Mouse (Mus musculus) spleen, adult 2 months (tissue): Measurements from ENCODE around the gene Sh2b3. TPM values are rescaled to one million over a fixed set of nuclear protein-coding genes. Genes with fewer than 3 reads are reported as not detected.

Source experiments
- DNase-seq, 2 experiments: peaks; one replicate each; pipeline versions ENCODE4 v3.0.0 to v3.0.0-alpha.2; 2012 to 2021; ENCODE audit warnings: low spot score in 2 of 2, low read depth in 1 of 2
- H3K27ac ChIP-seq: fragments of 200-500 bp; 2 replicates; pipeline ENCODE4 v1.5.1; 2012; ENCODE audit warnings: low read length, inconsistent platforms; ENCODE audit not compliant: insufficient read depth
- H3K27me3 ChIP-seq: fragments of 200-500 bp; 2 replicates; pipeline ENCODE4 v1.6.1; 2012; ENCODE audit warnings: mild to moderate bottlenecking, moderate library complexity, low read length, inconsistent platforms; ENCODE audit not compliant: control insufficient read depth, insufficient read depth
- H3K36me3 ChIP-seq: fragments of 200-500 bp; 2 replicates; pipeline ENCODE4 v1.6.1; 2012; ENCODE audit warnings: mild to moderate bottlenecking, low read length, inconsistent platforms; ENCODE audit not compliant: control insufficient read depth, insufficient read depth
- H3K4me1 ChIP-seq: fragments of 200-500 bp; 2 replicates; pipeline ENCODE4 v1.6.1; 2011; ENCODE audit warnings: inconsistent platforms; ENCODE audit not compliant: control insufficient read depth, insufficient read depth, insufficient read length
- H3K4me3 ChIP-seq: fragments of 200-500 bp; 2 replicates; pipeline ENCODE4 v1.5.1; 2011; ENCODE audit warnings: mild to moderate bottlenecking, inconsistent platforms; ENCODE audit not compliant: insufficient read depth, insufficient read length; ENCODE audit errors: extremely low read depth
- CTCF ChIP-seq: fragments of 200-500 bp; IDR thresholded peaks from 2 replicates; pipeline ENCODE4 v1.5.1; 2011; ENCODE audit warnings: mild to moderate bottlenecking, inconsistent platforms; ENCODE audit not compliant: insufficient read depth, insufficient read length, insufficient replicate concordance; ENCODE audit errors: extremely low read depth
- POLR2A ChIP-seq: fragments of 200-500 bp; IDR thresholded peaks from 2 replicates; pipeline ENCODE4 v1.6.1; 2011; ENCODE audit warnings: low read depth, low read length, inconsistent platforms
- WGBS: fragments of 180-500 bp; shearing (Covaris S2); methylation state at CpG from one replicate; pipeline ENCODE4 v1.1.7; 2018; 5-methylcytosine and 5-hydroxymethylcytosine counted together
- polyA plus RNA-seq: library from polyadenylated mRNA; depleted of rRNA; stranded (reverse); fragments of >200 nt; gene quantifications from 2 replicates; pipeline ENCODE4 v1.2.3, GENCODE M21; 2012; rRNA removed

Gene Sh2b3
- polyA plus RNA-seq, result 118 and 259 TPM in 2 replicates

- DNase-seq, result peak in 1 of 2 experiments; percentile 65
- peaks cover 16% of the 10 kb centered on the region; the same call in 1 of the 2 replicates for H3K4me1 ChIP-seq
- no peak for TF ChIP-seq CTCF
- TF ChIP-seq POLR2A, result no peak
- H3K27ac ChIP-seq, result peak within 1 kb of the TSS; percentile 99
- under 1% methylated on average over 35 of the region's 35 CpGs for WGBS
- H3K27me3 ChIP-seq, result no peaks in the 10 kb centered on the region
- H3K36me3 ChIP-seq, result no peaks in the 10 kb centered on the region
- peak within 1 kb of the TSS; percentile 74 for H3K4me3 ChIP-seq
Observed at GRCm38 (mm10) chr5:121837441-121838340, at the start of gene Sh2b3. Gene Sh2b3 (minus strand): TSS chr5:121837646.

GRCm38 (mm10) chr5:121883356-121883755 lies 45.9 kb upstream of the Sh2b3 start:
- Histone ChIP-seq H3K27me3 (no peaks in the 10 kb centered on the region), H3K4me3 (no peak overlapping the region), H3K27ac (no peak overlapping the region), H3K4me1 (no peaks in the 10 kb centered on the region), H3K36me3 (no peaks in the 10 kb centered on the region)
- no peak for TF ChIP-seq CTCF
- TF ChIP-seq POLR2A, result no peak
- no peak for DNase-seq
- WGBS, result 88% methylated on average over 8 of the region's 8 CpGs

- Histone ChIP-seq H3K4me1 (no peaks in the 10 kb centered on the region), H3K4me3 (no peak overlapping the region), H3K27me3 (no peaks in the 10 kb centered on the region), H3K36me3 (no peaks in the 10 kb centered on the region), H3K27ac (no peak overlapping the region)
- WGBS, result 64% methylated on average over 6 of the region's 6 CpGs
- TF ChIP-seq POLR2A (no peak), CTCF (peak; percentile 84)
- peak; percentile 12 to 18 for DNase-seq
Observed at GRCm38 (mm10) chr5:121879211-121879610, 41.8 kb upstream of the Sh2b3 start.

- no peaks in the 10 kb centered on the region for H3K4me1 ChIP-seq
- WGBS, result 79% methylated on average over 17 of the region's 17 CpGs
- no peak overlapping the region for H3K4me3 ChIP-seq
- no peak for DNase-seq
- H3K27me3 ChIP-seq, result no peaks in the 10 kb centered on the region
- TF ChIP-seq POLR2A, result no peak
- no peak for TF ChIP-seq CTCF
- no peak overlapping the region for H3K27ac ChIP-seq
- no peaks in the 10 kb centered on the region for H3K36me3 ChIP-seq
Observed at GRCm38 (mm10) chr5:121878703-121879102, 41.3 kb upstream of the Sh2b3 start.

GRCm38 (mm10) chr5:121876901-121877300 lies 39.5 kb upstream of the Sh2b3 start:
- no peak overlapping the region for H3K4me3 ChIP-seq
- H3K36me3 ChIP-seq, result no peaks in the 10 kb centered on the region
- no peaks in the 10 kb centered on the region for H3K27me3 ChIP-seq
- no peak for DNase-seq
- 88% methylated on average over 12 of the region's 12 CpGs for WGBS
- no peak overlapping the region for H3K27ac ChIP-seq
- TF ChIP-seq CTCF, result no peak
- TF ChIP-seq POLR2A, result no peak
- no peaks in the 10 kb centered on the region for H3K4me1 ChIP-seq

GRCm38 (mm10) chr5:121875041-121875440 lies 37.6 kb upstream of the Sh2b3 start:
- Histone ChIP-seq H3K27me3 (no peaks in the 10 kb centered on the region), H3K4me1 (no peaks in the 10 kb centered on the region), H3K4me3 (no peak overlapping the region), H3K36me3 (no peaks in the 10 kb centered on the region), H3K27ac (no peak overlapping the region)
- TF ChIP-seq POLR2A (no peak), CTCF (no peak)
- DNase-seq, result no peak
- WGBS, result 89% methylated on average over 12 of the region's 12 CpGs

GRCm38 (mm10) chr5:121872158-121872557 lies 34.7 kb upstream of the Sh2b3 start:
- TF ChIP-seq POLR2A, result no peak
- peak; percentile 81; the same call in 1 of the 2 replicates for TF ChIP-seq CTCF
- Histone ChIP-seq H3K27ac (no peak overlapping the region), H3K4me1 (no peaks in the 10 kb centered on the region), H3K4me3 (no peak overlapping the region), H3K27me3 (no peaks in the 10 kb centered on the region), H3K36me3 (no peaks in the 10 kb centered on the region)
- 47% methylated on average over 4 of the region's 4 CpGs for WGBS
- peak in 1 of 2 experiments; percentile 47 for DNase-seq
